Mouse (Mus musculus): ENCODE measurements around the gene Grk6.
A peak's percentile ranks its signal among the peaks of the same experiment; 100 is the strongest.

The Grk6 gene

DNA sequence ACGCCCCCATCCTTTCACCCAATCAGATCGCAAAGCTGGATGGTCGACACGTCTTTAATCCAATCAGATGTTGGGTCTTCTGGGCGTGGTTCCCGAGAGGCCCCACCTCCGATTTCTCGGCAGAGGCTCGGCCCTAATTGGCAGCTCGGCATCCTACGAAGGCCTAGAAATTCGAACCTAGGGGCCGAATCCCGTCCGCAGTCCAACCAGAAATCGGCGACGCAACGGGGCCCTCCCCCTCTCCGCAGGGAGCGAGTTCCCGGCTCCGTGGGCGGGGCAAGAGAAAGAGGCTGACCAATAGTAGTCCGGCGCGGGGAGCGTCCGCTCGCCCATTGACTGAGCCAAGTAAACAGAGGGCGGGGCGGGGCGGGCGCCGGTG lies at the start of gene Grk6:
Gene Grk6, plus strand, starts transcription at position 136 of the 379 bp plus-strand sequence.
- DNase-seq (ENCODE audit: low spot score), result peak; percentile 97

GRCm38 (mm10) chr13:55398088-55398487 lies 46.8 kb upstream of the Grk6 start, which contains the start of gene Slc34a1:
TSS of gene Slc34a1 (plus strand) at chr13:55398187.
- no peak for DNase-seq (ENCODE audit: low spot score)

GRCm38 (mm10) chr13:55399300-55400038 lies 45.4 kb upstream of the Grk6 start:
- no peak for DNase-seq (ENCODE audit: low spot score)

- no peak for DNase-seq (ENCODE audit: low spot score)
These were observed 44.9 kb upstream of the Grk6 start for GRCm38 (mm10) chr13:55400039-55400346.

DNA sequence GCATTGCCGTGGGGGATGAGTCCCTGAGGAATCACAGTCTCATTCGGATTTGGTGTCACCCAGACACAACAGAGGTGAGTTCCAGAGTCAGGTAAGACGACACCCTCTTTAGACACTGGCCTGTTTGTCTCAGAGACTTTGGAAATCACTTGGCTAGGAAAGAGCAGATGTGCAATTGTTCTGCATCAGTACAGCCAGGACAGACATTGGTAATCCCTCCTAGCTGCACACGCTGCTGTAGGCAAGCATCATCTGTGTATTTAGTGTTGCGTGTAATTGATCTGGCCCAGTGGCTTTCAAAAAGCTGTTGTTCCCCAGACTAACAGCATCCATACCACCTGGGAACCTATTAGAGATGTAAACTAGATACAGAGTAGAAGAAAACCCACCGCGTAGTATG lies 41.6 kb upstream of the Grk6 start:
- no peak for DNase-seq (ENCODE audit: low spot score)

- no peak for DNase-seq (ENCODE audit: low spot score)
These were observed 40.7 kb upstream of the Grk6 start for GRCm38 (mm10) chr13:55403935-55404852.

- peak; percentile 42 for DNase-seq (ENCODE audit: low spot score)
These were observed 39.8 kb upstream of the Grk6 start for GRCm38 (mm10) chr13:55404853-55405782.

DNA sequence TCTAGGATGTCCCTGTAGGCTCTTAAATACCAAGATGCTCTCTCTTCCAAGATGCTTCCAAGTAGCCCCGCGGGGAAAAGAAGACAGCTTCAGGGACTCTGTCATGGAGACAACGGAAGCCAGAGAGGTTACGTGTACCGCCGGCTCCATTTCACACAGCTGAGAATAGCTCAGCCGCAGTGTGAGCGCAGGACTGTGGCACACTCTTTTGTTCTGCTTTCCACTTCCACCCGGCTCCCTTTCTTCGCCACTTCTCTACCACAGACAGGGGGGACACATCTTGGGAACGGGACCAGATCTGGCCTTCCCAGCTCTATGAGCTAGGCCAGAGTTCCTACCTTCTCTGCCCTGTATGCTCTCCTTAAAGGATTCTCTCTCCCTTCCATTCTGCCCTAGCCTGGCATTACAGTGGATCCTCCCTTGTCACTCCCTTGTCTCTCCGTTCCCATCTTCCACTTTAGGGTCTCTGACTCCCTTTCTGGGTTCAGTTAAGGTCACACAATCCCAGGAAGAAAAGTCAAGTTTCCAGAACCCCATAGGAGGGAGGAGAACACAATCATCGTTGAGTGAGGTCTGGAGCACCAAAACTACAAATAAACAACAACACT lies 39.0 kb upstream of the Grk6 start:
- no peak for DNase-seq (ENCODE audit: low spot score)

GRCm38 (mm10) chr13:55407341-55407740 lies 37.5 kb upstream of the Grk6 start:
- no peak for DNase-seq (ENCODE audit: low spot score)

DNA sequence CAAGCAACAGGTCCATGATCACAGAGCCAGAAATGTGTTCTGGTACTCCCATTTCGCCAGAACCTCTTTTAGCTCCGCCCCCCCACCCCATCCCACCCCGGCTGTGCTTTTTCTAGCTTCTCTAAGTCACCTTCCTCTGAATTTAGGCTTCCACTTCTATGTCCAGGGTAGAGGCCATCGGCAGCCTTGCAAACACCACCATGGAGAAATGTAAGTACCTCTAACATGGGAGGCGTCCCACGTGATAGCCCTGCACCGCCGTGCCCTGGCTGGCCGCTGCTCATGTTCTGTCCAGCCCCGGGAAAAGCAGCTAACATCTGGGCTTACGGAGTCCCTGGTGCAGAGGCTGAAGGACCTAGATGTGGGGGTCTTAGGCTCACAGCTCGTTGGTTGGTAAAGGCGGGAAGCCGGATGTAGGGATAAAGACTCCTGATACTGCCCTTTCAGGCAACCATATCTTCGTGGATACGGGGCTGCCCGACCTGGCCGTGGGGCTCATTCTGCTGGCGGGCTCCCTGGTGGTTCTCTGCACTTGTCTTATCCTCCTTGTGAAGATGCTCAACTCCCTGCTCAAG lies 36.2 kb upstream of the Grk6 start:
- no peak for DNase-seq (ENCODE audit: low spot score)

DNA sequence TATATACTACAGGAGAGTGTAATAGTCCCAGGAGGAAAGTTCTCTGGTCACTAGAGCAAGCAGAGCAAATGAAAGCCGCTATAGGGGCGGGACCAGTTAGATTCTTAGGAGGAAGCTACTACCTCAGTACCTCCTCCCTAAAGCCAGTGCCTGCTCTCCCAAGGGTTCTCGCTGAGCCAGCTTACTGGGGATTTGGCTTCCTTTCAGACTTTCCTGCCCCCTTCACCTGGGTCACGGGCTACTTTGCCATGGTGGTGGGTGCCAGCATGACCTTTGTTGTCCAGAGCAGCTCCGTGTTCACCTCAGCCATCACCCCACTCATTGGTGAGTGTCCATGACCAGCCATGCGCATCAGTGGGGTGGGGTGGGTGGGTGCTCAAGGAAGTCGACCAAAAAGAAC lies 33.0 kb upstream of the Grk6 start:
- no peak for DNase-seq (ENCODE audit: low spot score)

DNA sequence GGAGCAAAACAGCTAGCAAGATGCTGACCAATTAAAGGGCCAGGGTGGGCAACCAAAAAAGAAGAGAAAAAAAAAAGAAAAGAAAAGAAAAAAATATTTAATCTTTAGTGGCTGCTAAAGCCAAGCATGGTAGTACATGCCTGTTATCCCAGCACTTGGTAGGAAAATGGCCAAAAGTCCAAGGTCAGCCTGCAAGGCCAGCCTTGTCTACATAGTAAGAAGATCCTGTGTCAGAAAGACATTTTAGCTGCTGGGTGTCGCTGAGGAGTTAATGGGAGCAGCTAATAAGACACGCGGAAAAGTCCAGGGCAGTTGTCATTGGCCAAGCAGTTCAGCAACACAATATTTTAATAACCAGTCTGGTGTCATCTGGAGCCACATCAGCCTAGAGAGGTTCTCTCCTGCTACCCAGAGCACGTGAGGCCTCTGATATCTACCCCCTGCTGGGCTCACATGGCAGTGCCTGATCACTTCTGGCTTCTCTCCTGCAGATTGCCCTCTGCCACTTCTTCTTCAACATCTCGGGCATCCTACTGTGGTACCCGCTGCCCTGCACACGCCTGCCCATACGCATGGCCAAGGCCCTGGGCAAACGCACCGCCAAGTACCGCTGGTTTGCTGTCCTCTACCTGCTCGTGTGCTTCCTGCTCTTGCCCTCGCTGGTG lies 32.1 kb upstream of the Grk6 start:
- no peak for DNase-seq (ENCODE audit: low spot score)

DNA sequence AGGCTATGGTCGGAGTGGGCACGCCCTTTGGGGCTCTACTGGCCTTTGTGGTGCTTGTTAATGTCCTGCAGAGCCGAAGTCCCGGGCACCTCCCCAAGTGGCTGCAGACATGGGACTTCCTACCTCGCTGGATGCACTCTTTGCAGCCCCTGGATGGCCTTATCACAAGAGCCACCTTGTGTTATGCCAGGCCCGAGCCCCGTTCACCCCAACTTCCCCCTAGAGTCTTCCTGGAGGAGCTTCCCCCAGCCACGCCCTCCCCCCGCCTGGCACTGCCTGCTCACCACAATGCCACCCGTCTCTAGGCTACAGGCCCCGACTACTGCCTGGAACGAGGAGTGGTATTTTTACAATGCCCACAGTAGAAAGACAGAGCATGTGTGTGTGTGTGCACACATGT lies 31.5 kb upstream of the Grk6 start:
- no peak for DNase-seq (ENCODE audit: low spot score)

DNA sequence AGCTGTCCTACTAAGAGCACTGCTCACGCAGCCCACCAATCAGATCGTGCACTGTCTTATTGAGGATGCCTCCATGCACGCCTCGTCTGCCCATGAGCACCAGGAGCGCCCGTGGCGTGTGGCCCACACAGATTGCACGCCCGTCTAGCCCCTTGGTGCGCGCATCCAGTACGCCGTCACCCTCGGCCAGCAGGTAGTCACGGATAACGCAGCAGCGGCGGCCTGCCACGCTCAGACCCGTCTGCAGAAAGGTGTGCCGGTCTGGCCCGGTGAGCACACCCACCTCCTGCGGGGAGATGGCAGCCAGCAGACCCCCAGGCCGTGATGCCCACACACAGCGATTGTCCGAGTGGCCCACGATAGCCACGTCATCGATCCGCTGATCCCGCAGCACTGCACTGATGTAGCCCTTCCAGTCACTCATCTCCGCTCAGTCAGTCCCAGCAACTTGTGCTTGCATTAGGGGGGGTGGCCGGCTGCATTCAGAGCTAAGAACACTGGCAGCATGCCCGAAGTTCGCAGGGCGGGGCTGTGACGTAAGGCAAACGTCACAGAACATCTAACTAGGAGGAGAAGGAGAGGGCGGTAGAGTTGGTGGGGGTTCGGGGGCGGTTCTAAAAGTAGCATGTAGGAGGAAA lies 30.0 kb upstream of the Grk6 start, which contains the start of gene Pfn3:
Gene Pfn3, minus strand, starts transcription at position 490 of the 638 bp plus-strand sequence.
- no peak for DNase-seq (ENCODE audit: low spot score)

GRCm38 (mm10) chr13:55418004-55418403 lies 26.9 kb upstream of the Grk6 start:
- peak; percentile 68 for DNase-seq (ENCODE audit: low spot score)

- no peak for DNase-seq (ENCODE audit: low spot score)
These were observed 25.7 kb upstream of the Grk6 start for GRCm38 (mm10) chr13:55419142-55419541.

- DNase-seq (ENCODE audit: low spot score), result no peak
These were observed 24.6 kb upstream of the Grk6 start for GRCm38 (mm10) chr13:55420018-55420932.

DNA sequence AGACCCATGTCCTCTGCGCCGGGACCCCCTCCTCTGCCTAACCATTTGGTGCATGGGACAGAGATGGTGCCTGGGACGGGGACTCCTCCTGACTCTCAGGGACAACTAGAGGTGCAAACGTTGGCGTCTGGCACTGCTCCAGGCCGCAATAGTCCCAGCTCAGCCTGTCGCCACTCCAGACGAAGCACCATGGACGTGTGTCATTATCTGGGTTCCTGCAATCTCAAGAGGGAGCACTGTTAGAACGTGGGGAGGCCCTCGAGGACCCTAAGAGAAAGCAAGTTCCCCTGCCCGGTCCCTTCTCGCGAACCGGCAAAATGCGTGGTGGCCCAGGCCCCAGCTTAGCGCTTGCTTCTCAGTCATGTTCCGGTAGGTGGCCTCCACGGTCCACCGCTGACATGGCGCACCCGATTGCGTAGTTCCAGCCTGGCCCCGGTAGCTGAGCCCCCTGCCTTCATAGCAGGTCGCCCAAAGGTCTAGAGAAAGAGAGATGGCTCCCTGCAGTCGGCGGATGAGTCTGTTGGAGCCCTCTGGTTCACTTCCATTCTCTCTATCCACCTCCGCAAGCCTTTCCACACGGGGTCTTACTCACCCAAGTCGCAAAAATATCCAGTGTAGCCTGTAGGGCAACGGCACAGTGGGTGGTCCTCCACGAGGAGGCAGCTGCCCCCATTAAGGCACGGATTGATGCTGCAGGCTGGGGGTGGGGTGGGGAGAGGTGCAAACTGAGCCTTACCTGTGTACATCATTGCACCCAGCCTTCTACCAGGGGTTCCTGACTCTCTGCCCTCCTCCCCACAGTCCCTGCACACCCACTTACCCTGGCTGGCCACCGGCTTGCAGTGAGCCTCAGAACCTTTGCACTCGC lies 23.7 kb upstream of the Grk6 start:
- DNase-seq (ENCODE audit: low spot score), result no peak
